Mouse (Mus musculus) thymus, adult 18-20 months (tissue): ENCODE data around the gene Slc22a5.
"Not testable (repeated sequence)": the region's sequence is repeated elsewhere in the genome, so short reads cannot be mapped to it uniquely, and the experiment has no call there.

Source experiments
- DNase-seq, 2 experiments: peaks; one replicate each; pipeline ENCODE4 v3.0.0; 2022; ENCODE audit warnings: mixed read lengths in 2 of 2

The Slc22a5 gene

GRCm38 (mm10) chr11:53883287-53883686 lies 8.2 kb downstream of the Slc22a5 start:
- no peak for DNase-seq

GRCm38 (mm10) chr11:53878096-53878495 lies 13.4 kb downstream of the Slc22a5 start:
- not testable (repeated sequence) for DNase-seq

GRCm38 (mm10) chr11:53876488-53876887 lies 15.0 kb downstream of the Slc22a5 start:
- no peak for DNase-seq

- DNase-seq, result peak in 1 of 2 experiments; percentile 14
Observed at GRCm38 (mm10) chr11:53874706-53875105, 16.8 kb downstream of the Slc22a5 start.

- DNase-seq, result not testable (repeated sequence)
Observed at GRCm38 (mm10) chr11:53873909-53874704, 17.4 kb downstream of the Slc22a5 start.

GRCm38 (mm10) chr11:53871786-53872507 lies 19.5 kb downstream of the Slc22a5 start:
- DNase-seq, result no peak

GRCm38 (mm10) chr11:53869172-53869571 lies 22.3 kb downstream of the Slc22a5 start:
- DNase-seq, result no peak

GRCm38 (mm10) chr11:53868323-53868722 lies 23.1 kb downstream of the Slc22a5 start:
- DNase-seq, result not testable (repeated sequence)

- DNase-seq, result not testable (repeated sequence)
Observed at GRCm38 (mm10) chr11:53864724-53865310, 26.6 kb downstream of the Slc22a5 start.

GRCm38 (mm10) chr11:53860944-53861343 lies 30.5 kb downstream of the Slc22a5 start:
- DNase-seq, result not testable (repeated sequence)

GRCm38 (mm10) chr11:53858761-53859580 lies 32.5 kb downstream of the Slc22a5 start, which contains the start of gene Gm12216:
Gm12216 (minus strand) TSS chr11:53859256.
- not testable (repeated sequence) for DNase-seq

GRCm38 (mm10) chr11:53858058-53858760 lies 33.3 kb downstream of the Slc22a5 start:
- DNase-seq, result no peak

GRCm38 (mm10) chr11:53853665-53854064 lies 37.8 kb downstream of the Slc22a5 start:
- no peak for DNase-seq

- DNase-seq, result peak; percentile 72 to 78
Observed at GRCm38 (mm10) chr11:53851795-53852194, 39.7 kb downstream of the Slc22a5 start.

GRCm38 (mm10) chr11:53849588-53850320 lies 41.7 kb downstream of the Slc22a5 start:
- peak; percentile 57 to 58 for DNase-seq

GRCm38 (mm10) chr11:53845680-53846079 lies 45.8 kb downstream of the Slc22a5 start:
- DNase-seq, result peak; percentile 66 to 82

- DNase-seq, result no peak
Observed at GRCm38 (mm10) chr11:53843106-53843505, 48.4 kb downstream of the Slc22a5 start.

- DNase-seq, result no peak
Observed at GRCm38 (mm10) chr11:53842161-53842581, 49.3 kb downstream of the Slc22a5 start.

- DNase-seq, result no peak
Observed at GRCm38 (mm10) chr11:53841514-53841913, 49.9 kb downstream of the Slc22a5 start.

GRCm38 (mm10) chr11:53839663-53840642 lies 51.5 kb downstream of the Slc22a5 start:
- no peak for DNase-seq
